20 mouse cellular contexts compared by ENCODE assay signal in genomic region chr9:96521574-96521973, GRCm38 (mm10). TPM values are rescaled to one million over a fixed set of nuclear protein-coding genes. Genes with fewer than 3 reads are reported as not detected.
DNase-seq lines count a peak whose midpoint lies in the region; ATAC-seq and TF ChIP-seq lines count a peak whose summit lies in the region.
"Not testable (repeated sequence)": the region's sequence is repeated elsewhere in the genome, so short reads cannot be mapped to it uniquely, and the experiment has no call there.
"Had no signal": no experiment of that assay in that cellular context is flagged by ENCODE, and none has a peak within 500 bp of the region (broad histone marks: within the 10 kb centered on the region; RNA-seq: fewer than 3 reads in every experiment).

No protein-coding gene starts in this region.

- not testable (repeated sequence) for H3K27ac ChIP-seq in forebrain, postnatal 0 days (ENCODE audit: low read depth, low read length); intestine, postnatal 0 days (ENCODE audit: low read depth, low read length); layer of hippocampus, adult 2 months; lung, embryonic 14.5 days (ENCODE audit: low read depth); stomach, postnatal 0 days (replicated peaks)

- TF ChIP-seq CTCF in E14TG2a.4 (conservative IDR thresholded peaks at IDR 0.05; ENCODE audit: low read length): peak; percentile 27
- TF ChIP-seq CTCF in forebrain, postnatal 0 days (IDR thresholded peaks at IDR 0.05; ENCODE audit: low read depth): peak; percentile 19; the same call in 1 of the 2 replicates
- peak; percentile 55 for TF ChIP-seq CTCF in intestine, postnatal 0 days (IDR thresholded peaks at IDR 0.05; ENCODE audit: low read depth)
- TF ChIP-seq CTCF in layer of hippocampus, adult 2 months (conservative IDR thresholded peaks at IDR 0.05): peak; percentile 37
- TF ChIP-seq CTCF in lung, embryonic 14.5 days (IDR thresholded peaks at IDR 0.05; ENCODE audit: low read depth): peak; percentile 40
- peak; percentile 45 for TF ChIP-seq CTCF in stomach, postnatal 0 days (IDR thresholded peaks at IDR 0.05; ENCODE audit: low read depth)

- H3K9ac ChIP-seq in forebrain, postnatal 0 days; intestine, postnatal 0 days (ENCODE audit: low read depth, low read length); lung, embryonic 14.5 days; stomach, postnatal 0 days (ENCODE audit: low read length): not testable (repeated sequence)

- not testable (repeated sequence) for H3K4me3 ChIP-seq in E14TG2a.4 (replicated peaks; ENCODE audit: low read length); forebrain, postnatal 0 days (ENCODE audit: low read depth, low read length); intestine, postnatal 0 days (ENCODE audit: low read depth, low read length); layer of hippocampus, adult 2 months; lung, embryonic 14.5 days (ENCODE audit: low read depth, low read length); stomach, postnatal 0 days (ENCODE audit: low read depth, low read length)

- WGBS in forebrain, postnatal 0 days: 77% methylated on average over 2 of the region's 2 CpGs
- 89% methylated on average over 2 of the region's 2 CpGs for WGBS in intestine, postnatal 0 days
- 80% methylated on average over 2 of the region's 2 CpGs for WGBS in lung, embryonic 14.5 days
- WGBS in stomach, postnatal 0 days: 89% methylated on average over 2 of the region's 2 CpGs

- H3K9me3 ChIP-seq in E14TG2a.4 (ENCODE audit: low read length); forebrain, postnatal 0 days (ENCODE audit: low read length); intestine, postnatal 0 days (ENCODE audit: control insufficient read depth); lung, embryonic 14.5 days (ENCODE audit: low read depth, low read length); stomach, postnatal 0 days (ENCODE audit: control insufficient read depth, low read length): not testable (repeated sequence)

- H3K27me3 ChIP-seq in E14TG2a.4 (ENCODE audit: insufficient read depth, low read length): peaks cover 14% of the 10 kb centered on the region
- not testable (repeated sequence) for H3K27me3 ChIP-seq in forebrain, postnatal 0 days (ENCODE audit: insufficient read depth, low read length); intestine, postnatal 0 days (replicated peaks; ENCODE audit: control insufficient read depth, insufficient read depth, low read length); lung, embryonic 14.5 days (ENCODE audit: insufficient read depth, low read length); stomach, postnatal 0 days (ENCODE audit: control insufficient read depth, insufficient read depth, low read length)

- H3K4me2 ChIP-seq in forebrain, postnatal 0 days (ENCODE audit: low read depth); intestine, postnatal 0 days (replicated peaks; ENCODE audit: low read depth); lung, embryonic 14.5 days; stomach, postnatal 0 days (replicated peaks; ENCODE audit: low read depth): not testable (repeated sequence)

- ATAC-seq in forebrain, postnatal 0 days; intestine, postnatal 0 days; lung, embryonic 14.5 days (ENCODE audit: insufficient read depth); stomach, postnatal 0 days (ENCODE audit: low FRiP score, low TSS enrichment): not testable (repeated sequence)

- DNase-seq in A20 (ENCODE audit: low read depth, low spot score) (peak; percentile 40), NIH3T3 (ENCODE audit: low read depth) (peak; percentile 25)
- not testable (repeated sequence) for DNase-seq in forebrain, postnatal 0 days; layer of hippocampus, adult 2 months (ENCODE audit: low spot score in 2 of 2); lung, embryonic 14.5 days; stomach, postnatal 0 days (ENCODE audit: low spot score)

- not testable (repeated sequence) for TF ChIP-seq EP300 in stomach, postnatal 0 days (optimal IDR thresholded peaks at IDR 0.05)

- not testable (repeated sequence) for H3K36me3 ChIP-seq in E14TG2a.4 (ENCODE audit: insufficient read depth, low read length); forebrain, postnatal 0 days (ENCODE audit: insufficient read depth); intestine, postnatal 0 days (ENCODE audit: control insufficient read depth, insufficient read depth); lung, embryonic 14.5 days (ENCODE audit: insufficient read depth); stomach, postnatal 0 days (ENCODE audit: control insufficient read depth, insufficient read depth, low read length)

- H3K4me1 ChIP-seq in E14TG2a.4 (replicated peaks; ENCODE audit: low read depth, low read length): peaks cover 63% of the 10 kb centered on the region
- not testable (repeated sequence) for H3K4me1 ChIP-seq in forebrain, postnatal 0 days (ENCODE audit: insufficient read depth); intestine, postnatal 0 days (replicated peaks; ENCODE audit: control insufficient read depth, insufficient read depth, low read length); lung, embryonic 14.5 days (ENCODE audit: insufficient read depth); stomach, postnatal 0 days (replicated peaks; ENCODE audit: control insufficient read depth, insufficient read depth)

RNA-seq across cellular contexts. Expression of gene Gm28729, which starts 3.5 kb away (rescaled TPM):
- total RNA-seq in forebrain, postnatal 0 days (2014; rRNA removed): 0.33 and 0.38 TPM in 2 replicates
- 0.14 and 0.52 TPM in 2 replicates for polyA plus RNA-seq in forebrain, postnatal 0 days (2015; fragmentation: Nextera tagmentation; extraction: Ambion mirVana)
- not detected in 2 replicates for polyA plus RNA-seq in intestine, postnatal 0 days (2015; fragmentation: Nextera tagmentation; extraction: Ambion mirVana)
- under 1 TPM in 1 of 2 experiments, not detected in 1; 0.34 TPM for total RNA-seq in layer of hippocampus, adult 2 months (2021)
- polyA plus RNA-seq in lung, embryonic 14.5 days (2014; fragmentation: Nextera tagmentation; extraction: Ambion mirVana): not detected in 2 replicates
- polyA plus RNA-seq in stomach, postnatal 0 days (2015; fragmentation: Nextera tagmentation; extraction: Ambion mirVana): not detected in 2 replicates
- total RNA-seq: adrenal gland, postnatal 25 days; heart, adult 18-20 months; heart, postnatal 10 days; heart, postnatal 36 days had no signal
- polyA plus RNA-seq: activated CD4-positive, CD25-positive, alpha-beta regulatory T cell, adult 4 months; C2C12; embryonic facial prominence, embryonic 11.5 days; forebrain, embryonic 10.5 days; heart, embryonic 12.5 days; heart, embryonic 15.5 days; inflammation-experienced regulatory T-cells, adult 6 months; intestine, embryonic 16.5 days had no signal

RNA-seq across cellular contexts. Expression of gene Rnf7, which starts 43.1 kb away (rescaled TPM):
- total RNA-seq in forebrain, postnatal 0 days (2014; rRNA removed): 178 and 300 TPM in 2 replicates
- 195 and 209 TPM in 2 replicates for polyA plus RNA-seq in forebrain, postnatal 0 days (2015; fragmentation: Nextera tagmentation; extraction: Ambion mirVana)
- 141 and 143 TPM in 2 replicates for polyA plus RNA-seq in intestine, postnatal 0 days (2015; fragmentation: Nextera tagmentation; extraction: Ambion mirVana)
- total RNA-seq in layer of hippocampus, adult 2 months (2021): 10 to 100 TPM; 57.2 to 58.1 TPM
- 242 and 260 TPM in 2 replicates for polyA plus RNA-seq in lung, embryonic 14.5 days (2014; fragmentation: Nextera tagmentation; extraction: Ambion mirVana)
- 163 and 169 TPM in 2 replicates for polyA plus RNA-seq in stomach, postnatal 0 days (2015; fragmentation: Nextera tagmentation; extraction: Ambion mirVana)
